Mouse (Mus musculus) urinary bladder, postnatal 4 days (tissue): ENCODE results near the gene Qsox2.

ENCODE experiments used
- DNase-seq, 2 experiments: peaks; one replicate each; pipeline ENCODE4 v3.0.0; 2021 to 2022; ENCODE audit warnings: low spot score in 2 of 2

Qsox2 gene

DNA sequence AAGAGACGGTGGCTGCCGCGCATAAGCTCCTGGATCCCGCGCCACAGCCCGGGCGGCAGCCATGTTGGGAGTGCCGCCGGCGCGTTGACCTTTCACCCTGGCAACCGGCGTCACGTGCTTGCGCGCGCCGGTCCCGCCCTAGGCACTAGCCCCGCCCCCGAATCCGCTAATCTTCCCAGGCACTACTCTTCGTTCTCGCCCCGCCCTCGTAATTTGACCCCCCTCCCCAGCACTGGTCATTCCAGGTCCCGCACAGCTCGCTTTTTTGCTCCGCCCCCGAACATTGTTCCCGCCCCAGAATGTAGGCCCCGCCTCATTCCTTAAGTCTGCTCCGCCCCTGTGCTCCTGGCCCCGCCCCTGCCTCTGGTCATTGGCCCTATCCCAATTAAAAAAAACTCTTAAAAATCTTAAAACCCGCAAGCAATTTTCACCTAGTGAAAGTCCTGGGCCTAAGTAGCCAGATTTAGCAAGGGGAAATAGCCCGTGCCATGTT lies at the start of gene Qsox2:
Gene Qsox2, minus strand, starts transcription at position 236 of the 493 bp plus-strand sequence.
- peak; percentile 92 to 97 for DNase-seq

DNA sequence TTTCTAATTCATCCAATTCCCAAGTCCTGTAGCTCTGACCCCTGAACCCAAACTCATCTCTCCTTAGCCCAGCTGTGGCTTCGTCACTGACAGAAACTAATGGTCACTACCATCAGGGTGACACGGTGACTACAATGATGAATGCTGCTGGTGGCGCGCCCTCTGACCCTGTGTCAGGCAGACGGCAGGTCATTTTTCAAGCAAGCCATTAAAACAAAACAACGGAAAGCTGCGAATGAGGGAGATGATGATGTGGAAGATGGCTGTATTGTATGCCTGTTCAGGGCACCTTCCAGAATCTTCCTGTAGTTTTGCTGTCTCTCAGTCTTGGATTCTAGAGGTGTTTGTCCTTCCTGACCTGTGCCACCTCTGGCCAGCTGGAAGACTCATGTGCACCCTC lies 49.1 kb upstream of the Qsox2 start:
- no peak for DNase-seq

DNA sequence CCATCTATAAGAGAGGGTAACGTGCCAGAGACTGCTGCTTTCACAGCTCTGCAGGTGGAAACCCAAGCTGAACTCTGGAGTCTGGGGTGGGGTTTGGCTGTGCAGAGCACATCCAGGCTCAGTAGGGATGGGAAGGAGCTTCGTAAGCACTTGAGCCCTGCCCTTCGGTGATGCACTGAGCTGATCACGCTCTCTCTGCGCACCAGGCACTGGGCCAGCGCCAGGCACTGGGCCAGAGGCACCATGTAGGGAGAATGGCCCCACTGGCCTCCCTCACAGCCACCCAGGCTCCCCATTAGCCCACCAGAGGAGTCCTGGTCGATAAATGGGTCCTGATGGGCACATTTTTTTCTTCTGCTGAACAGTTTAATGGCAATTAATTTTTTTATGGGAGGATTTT lies 48.5 kb upstream of the Qsox2 start:
- no peak for DNase-seq

DNA sequence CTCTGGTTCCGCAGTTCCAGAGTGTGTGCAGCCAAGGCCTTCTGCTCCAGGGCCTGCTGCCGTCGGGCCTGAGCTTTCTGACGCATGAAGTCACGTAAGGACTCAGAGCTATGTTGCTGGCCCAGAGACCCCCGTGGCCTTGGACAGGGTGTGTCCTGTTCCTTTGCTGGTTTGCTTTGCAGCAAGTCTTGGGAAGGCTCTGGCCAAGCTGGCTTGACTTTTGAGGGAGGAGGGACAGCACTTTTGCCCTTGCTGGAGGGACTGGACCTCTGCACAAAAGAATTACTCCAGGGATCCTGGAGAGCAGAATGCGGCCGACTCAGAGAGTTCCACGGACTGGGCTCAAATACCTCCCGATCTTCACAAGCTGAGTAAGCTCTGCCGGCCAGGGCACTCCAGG lies 43.3 kb upstream of the Qsox2 start:
- DNase-seq: no peak

DNA sequence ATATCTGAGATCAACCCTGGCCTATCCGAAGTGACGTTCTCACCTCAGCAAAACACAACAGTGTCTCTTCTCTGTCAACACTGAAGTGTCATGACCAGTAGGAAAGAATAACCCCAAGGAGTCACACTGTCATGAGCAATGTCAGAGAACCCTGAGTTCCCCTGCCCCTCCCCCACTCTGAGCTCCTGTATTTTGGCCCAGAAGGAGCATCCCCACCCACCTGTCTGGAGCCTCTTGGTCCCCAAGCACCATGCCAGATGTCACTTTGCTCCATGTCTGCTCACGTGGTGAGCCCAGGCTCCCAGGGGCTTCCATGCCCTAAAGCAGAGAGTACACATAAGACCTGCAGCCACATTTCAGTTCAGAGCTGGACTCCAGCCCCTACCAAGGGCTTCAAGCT lies 42.4 kb upstream of the Qsox2 start:
- no peak for DNase-seq

DNA sequence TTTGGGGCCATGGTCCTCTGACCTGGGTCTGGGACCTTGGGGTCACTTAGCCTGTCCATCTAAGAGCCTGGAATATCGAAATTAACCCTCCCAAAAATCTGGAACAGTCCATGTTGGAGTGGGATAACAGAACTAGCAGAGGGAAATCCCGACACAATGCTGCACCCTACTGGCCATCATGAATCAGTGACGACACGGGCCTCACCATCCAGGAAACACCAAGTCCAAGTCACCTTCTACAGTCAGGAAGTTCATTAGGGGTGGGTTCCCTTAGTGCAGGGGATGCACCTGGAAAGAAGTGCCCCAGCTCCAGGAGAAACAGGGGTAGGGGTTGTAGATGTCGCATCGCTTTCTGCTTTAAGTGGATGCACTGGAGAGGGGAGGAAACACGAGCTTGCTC lies 36.3 kb upstream of the Qsox2 start:
- no peak for DNase-seq

DNA sequence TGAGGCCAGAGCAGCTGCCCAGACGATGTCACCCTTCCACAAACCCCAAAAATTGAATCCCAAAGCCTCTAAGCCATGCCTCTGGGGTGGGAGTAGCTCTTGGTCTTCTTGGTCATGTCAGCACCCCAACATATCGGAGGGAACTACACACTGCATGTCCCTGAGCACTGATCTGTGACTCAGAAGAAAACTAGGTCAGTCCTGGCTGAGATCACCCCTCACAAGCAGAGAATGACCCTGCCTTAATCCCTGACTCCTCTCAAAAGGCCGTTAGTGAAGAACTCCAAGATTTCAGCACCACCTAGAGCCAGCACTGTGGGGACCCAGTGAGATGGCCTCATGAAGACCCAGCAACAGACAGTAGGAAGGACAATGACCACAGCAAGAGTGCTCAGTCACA lies 30.9 kb upstream of the Qsox2 start:
- no peak for DNase-seq

DNA sequence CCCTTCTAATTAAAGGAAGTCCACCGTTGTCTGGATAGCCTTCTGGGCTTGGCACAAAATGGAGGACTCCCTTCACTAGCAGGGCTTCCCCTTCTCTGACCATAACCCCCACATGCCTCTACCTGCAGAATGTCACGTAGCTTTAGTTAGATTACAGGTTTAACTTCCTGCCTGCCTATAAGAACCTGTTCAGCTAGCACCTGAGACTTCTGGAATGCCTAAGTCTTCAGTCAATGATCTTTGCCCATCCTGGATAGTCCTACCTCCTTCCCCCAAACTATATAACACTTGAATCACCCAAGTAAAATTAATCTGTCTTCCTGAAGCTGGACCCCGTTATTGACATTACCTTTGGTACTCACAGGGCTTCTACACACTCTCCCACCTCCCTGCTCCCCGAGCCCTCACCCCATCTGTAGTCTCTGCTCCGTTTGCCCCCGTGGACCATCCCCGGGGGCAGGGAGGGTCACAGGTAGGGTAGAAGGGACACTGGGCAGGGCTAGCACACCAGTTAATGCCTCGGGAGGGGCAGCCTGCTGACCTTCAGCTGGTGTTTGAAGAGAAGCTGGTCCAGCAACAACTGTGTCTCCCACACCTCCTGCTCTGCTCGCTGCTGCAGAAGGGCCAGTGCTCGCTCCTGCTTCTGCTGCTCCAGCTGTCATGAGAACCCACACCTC lies 28.9 kb upstream of the Qsox2 start:
- no peak for DNase-seq

DNA sequence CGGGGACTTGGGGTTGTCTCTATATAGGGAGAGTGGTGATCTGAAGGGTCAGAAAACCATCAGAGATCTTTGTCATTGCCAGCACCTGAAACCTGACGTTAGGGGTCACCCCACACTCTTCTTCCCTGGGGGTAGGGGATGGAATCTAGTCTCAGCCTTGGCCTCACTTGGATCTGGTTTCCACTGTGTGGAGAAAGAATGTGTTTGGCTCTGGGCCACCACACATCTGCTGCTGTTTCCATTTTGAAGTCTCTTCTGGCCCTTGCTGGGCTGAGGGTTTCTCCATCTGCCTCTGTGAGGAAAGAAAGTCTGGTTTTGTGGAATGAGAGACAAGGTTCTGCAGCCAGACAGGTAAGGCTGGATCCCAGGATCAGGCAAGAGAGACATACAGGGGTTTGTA lies 27.8 kb upstream of the Qsox2 start:
- no peak for DNase-seq

DNA sequence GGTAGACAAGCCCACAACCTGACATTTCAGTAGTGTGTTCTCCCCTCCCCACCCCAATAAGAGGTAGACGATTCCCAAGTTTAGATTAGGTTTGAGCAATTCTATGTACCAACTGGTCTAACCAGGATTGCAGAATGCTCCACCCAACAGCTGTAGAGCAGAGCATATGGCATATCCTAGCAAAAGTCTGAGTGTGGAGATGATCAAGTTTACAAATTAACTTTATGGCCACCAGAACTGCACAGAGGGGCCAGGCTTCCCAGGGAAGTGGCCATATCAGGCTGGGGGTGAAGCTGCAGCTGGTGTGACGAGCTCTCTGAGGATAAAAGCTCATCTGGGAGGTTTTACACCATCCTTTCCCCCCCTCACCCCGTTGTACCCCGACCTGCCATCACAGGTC lies 27.3 kb upstream of the Qsox2 start:
- DNase-seq: no peak

DNA sequence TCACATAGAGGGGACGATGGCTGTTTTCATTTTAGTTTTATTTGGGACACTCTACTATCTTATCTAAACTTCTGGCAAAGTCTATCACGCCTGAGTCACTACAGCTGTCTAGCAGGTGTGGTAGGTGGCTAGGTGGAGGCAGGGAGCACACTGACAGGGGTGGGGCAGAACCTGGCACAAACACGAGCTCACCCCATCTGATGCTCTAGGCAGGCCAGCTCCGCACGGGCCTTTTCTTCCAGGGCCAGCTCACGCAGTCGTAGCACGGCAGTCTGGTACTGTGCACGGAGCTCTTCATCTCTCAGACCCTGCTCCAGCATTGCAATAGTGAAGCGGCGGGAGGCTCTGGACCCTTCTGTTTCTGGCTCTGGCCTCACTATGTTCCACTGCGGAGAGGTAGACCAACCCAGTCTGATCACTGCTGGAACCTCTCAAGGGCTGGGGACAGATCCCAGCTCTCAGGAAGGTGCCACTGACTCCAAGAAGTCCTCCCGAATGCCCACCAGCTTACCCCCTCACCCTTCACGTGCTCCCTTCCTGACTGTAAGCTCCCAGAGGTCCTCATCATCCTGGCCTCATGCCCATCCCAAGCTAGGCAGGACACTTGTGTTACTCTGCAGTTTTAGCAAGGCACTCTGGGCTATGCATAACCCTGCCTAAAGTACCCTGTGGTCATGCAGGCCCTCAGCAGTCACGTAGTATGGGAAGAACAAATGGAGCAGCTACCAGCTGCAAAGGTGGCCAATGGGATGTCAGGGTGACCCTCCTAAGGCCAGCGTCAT lies 20.2 kb upstream of the Qsox2 start:
- no peak for DNase-seq

DNA sequence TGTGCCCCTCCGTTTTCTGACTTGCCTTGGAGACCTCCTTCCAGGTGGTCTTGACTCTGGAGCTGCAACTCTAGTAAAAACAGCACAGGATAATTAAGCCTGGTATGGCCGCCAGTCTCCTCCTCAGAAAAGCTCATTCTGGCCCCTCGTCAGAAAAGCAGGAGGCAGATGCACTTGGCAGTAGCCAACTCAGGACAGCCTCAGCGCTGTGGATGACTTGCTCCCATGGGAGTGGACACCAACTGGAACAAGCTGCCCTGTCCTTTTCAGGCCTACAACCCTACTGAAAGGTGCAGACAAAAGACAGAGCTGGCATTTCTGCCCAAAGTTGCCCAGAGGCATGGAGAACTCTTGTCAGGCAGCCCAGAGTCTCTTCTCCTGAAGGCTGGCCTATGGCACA lies 17.5 kb upstream of the Qsox2 start:
- DNase-seq: no peak

DNA sequence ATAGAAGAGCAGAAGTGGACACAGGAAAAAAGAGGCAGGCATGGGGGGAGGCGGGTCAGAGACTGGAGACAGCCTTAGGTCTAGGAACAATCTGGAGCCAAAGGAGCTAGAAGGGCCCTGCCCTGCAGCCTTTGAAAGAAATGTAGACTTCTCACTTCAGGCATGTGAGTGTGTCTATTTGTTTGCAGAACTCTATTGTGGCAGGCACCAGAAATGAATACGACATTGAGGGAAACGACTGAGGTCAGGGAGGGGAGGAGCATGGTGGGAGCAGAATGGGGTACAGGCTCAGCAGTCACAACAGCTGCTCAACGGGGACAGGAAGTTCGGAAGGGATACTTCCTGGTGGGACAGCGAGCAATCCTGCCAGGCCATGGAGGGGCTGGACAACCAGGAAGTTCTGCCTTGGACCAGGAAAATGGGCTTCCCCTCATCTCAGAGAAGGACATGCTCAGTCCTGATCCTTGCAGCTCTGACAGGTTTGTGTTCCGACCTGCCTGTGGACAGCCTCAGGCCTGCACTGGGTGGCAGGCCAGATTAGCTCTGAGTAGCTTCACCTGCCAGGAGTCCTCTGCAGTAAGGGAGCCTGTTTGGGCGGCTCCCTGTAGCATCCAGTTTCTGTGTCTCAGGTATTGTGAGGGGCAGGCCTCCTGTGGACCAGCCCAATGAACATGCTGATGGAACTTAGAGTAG lies 15.3 kb upstream of the Qsox2 start:
- no peak for DNase-seq

DNA sequence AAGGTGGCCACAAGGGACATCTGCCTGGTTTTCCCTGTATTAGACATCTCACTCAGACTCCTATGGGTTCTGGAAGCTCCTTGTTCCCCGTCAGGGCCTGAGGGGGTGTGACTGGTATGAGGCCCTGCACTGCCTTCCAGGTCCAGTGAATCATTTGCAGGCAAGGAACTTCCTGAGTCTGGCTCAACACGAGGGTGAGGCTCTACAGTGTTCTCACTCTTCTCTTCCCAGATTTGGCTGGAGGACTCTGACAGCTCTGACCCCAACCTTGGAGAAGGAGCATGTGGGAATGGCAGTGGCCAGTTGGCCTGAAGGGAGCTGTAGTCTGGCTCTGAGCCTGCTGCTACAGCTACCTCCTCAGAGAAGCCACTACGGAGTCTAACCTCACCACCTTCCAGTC lies 10.2 kb upstream of the Qsox2 start:
- DNase-seq: peak in 1 of 2 experiments; percentile 46

DNA sequence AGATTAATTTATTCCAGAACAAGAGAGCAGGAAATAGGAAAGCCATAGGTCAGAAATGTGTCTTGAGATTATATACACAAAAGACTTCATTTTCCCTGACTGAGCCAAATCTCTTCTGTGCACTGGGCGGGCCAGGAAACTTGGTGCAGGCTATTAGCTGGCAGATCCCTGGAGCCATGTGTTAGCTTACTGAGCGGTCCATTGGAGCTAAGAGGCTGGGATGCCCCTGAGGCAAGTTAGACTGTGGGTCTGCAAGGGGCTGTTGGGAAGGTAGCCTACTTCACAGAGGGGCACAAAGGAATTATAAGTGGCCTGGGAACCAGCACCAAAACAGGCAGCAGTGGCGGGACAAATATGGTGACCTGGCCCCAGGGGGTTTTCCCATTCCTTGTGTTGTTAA lies 3.5 kb upstream of the Qsox2 start:
- no peak for DNase-seq

DNA sequence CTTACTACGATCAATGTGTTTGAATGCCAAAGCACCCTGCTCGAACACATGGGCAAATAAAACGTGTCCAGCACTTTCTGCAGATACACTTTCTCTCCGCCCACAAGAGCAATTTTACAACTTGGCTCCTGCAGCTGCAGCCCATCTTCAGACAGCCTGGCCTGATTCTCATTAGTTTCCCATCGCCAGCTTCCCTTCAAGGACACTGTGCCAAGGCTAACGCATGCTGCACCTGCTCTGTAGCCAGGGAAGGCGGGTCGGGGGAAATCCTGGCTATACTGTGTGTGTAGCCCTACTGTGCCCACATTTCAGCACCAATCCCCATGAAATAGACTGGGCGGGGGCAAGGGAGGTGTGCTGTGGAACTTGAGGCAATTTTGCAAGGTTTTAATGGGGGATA lies 3.0 kb upstream of the Qsox2 start:
- DNase-seq: no peak

DNA sequence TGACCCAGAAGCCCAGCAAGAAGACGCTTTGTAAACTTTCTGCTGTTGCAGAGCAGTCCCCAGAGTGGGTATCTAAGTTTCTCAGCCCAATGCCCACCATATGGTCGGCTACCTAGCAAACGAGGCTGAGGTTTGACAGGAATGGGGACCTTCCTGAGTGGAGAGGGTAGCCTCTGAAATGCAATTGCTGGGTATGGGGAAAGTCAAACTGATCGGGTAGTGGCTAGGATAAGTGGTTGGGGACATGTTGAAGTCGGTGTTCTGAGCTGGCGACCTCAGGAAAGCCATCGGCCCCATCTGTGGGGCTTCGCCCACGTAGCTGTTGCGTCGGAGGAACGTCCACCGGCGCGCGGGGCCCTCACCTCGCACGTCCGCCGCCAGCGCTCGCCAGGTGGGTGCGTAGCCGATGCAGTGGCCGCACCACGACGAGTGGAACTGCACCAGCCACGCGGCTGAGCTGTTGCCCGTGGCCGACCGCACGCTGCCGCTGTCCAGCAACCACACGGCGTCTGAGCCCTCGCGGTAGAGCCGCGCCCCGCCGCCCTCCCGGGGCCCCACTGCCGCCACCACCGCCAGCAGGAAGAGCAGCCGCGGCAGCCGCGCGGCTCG lies 540 bp downstream of the Qsox2 start:
- no peak for DNase-seq

DNA sequence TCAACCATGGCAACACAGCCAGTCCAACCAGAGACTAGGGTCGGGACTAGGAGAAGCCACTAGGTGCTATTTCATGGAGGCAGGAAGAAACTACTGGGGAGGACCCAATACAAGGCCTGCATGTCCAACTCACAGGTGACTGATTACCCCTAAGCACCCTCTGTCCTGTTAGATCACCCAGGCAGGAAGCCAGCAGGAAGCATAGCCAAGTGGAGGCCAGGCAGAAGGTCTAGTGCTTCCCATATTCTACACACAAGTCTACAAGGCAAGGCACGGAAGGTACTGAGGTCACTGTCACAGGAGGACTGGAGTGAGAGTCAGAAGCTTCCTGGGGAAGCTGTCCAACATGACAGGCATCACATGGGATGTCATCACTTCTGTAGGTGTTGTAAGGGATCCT lies 2.6 kb downstream of the Qsox2 start:
- no peak for DNase-seq

DNA sequence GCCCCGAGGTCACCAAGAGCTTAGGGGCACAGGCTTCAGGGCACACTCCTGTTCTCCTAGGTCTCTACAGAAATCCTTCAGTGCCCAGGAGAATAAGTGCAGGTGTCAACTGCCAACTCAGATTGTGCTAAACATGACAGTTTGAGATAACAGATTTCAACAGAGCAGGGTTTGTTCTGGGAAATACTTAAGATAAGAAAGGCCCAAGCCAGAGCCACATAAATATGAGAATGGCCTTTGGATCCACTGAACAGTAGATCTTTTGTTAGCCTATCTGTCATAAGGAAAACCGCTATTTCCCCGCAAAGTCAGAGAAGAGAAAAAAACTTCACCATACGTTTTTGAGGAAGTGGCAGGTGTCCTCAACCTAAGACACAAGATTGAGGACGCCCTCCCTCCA lies 3.1 kb downstream of the Qsox2 start:
- DNase-seq: no peak

DNA sequence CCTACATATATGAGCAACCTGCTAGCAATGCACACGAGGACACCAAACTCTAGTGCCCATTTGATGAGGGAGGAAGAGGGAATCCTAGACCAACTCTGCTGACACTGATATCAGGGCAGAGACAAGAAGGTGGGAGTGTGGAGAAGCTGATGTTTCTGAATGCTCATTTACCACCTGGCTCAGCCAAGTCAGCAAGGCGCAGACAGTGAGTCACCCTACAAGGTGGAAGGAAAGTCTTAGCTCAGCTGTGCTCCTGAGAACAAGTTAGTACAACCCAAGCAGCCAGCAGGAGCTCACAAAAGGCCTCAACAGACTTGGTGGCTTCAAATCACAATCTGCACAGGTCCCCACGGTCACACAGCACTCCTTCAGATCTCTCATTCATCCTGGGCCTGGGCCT lies 6.0 kb downstream of the Qsox2 start:
- DNase-seq: no peak

DNA sequence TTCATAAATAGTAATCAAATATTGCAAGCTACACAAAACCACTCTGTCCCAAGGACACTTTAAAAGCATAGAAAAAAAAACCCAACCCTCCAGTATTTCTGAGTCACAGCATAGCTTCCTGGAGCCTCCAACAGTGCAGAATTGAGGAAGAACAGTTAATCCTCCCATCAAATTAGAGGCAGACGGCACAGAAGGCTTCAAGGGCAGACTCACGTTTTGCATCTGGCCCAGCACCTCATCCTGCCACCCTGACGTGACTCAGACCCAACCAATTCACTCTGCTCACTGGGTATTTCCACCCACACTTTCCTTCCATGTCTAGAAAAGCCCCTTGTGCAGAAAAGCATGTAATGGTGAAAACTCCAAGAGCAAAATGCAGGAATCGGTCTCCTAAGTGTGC lies 7.1 kb downstream of the Qsox2 start:
- DNase-seq: no peak

DNA sequence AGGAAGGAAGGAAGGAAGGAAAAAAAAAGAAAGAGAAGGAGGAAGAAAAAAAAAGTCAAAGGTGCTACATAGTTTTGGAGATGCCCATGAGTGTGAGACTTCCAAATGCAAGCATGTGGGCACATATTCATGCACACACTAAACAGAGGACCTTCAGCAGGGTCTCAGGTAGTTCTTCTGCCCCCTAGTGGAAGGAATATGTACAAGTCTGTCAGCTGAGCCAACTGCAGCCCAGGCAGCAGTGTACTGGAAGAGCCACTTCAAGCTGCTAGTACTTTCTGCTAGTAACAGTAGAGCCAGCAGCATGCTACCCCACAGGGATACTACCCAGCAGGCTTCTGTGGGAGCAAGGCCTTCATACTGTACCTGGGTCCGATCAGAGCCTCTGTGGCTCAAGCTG lies 9.5 kb downstream of the Qsox2 start:
- DNase-seq: no peak
